Comparison of ENCODE assay signal across 9 mouse cellular contexts in the genomic region with DNA sequence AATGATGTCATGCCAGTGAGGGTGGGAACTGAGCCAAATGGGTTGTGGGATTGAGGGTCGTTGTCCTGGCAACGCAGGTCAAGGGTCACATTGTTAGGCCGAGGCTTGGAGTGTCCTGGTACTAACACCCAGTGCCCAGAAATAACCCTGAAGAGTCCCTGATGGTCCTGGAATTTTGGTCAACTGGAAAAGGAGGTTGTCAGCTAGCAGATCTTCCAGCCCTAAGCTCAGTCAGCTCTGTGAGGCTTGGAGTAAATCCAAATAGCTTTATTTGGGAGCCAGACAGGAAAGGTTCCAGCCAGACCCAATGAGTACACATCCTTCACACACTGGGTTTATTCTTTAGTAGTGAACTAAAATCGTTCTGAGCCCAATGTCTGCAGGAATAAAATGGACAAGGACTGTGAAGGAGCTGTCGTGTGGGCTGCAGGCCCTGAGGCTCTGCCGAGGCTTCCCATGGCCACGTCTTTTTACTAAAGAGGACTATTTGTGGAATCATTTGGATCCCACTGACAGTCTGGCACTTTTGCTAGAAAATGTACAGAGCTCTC.
DNase-seq lines count a peak whose midpoint lies in the region; ATAC-seq and TF ChIP-seq lines count a peak whose summit lies in the region.
"Had no signal": no experiment of that assay in that cellular context is flagged by ENCODE, and none has a peak within 500 bp of the region (broad histone marks: within the 10 kb centered on the region; RNA-seq: fewer than 3 reads in every experiment).

No protein-coding gene starts in this region.

- 6% methylated on average over 7 of the region's 7 CpGs for WGBS in cerebellum, adult 2 months
- 30% methylated on average over 7 of the region's 7 CpGs for WGBS in heart, embryonic 13.5 days
- 55% methylated on average over 7 of the region's 7 CpGs for WGBS in kidney, embryonic 15.5 days
- WGBS in limb, embryonic 13.5 days: 52% methylated on average over 7 of the region's 7 CpGs

- H3K9me3 ChIP-seq in heart, embryonic 13.5 days: no peaks in the 10 kb centered on the region
- no peaks in the 10 kb centered on the region for H3K9me3 ChIP-seq in kidney, embryonic 15.5 days (replicated peaks)
- no peaks in the 10 kb centered on the region for H3K9me3 ChIP-seq in limb, embryonic 13.5 days
- H3K9me3 ChIP-seq: liver, embryonic 13.5 days had no signal

- no peak overlapping the region for H3K4me2 ChIP-seq in heart, embryonic 13.5 days
- no peak overlapping the region for H3K4me2 ChIP-seq in kidney, embryonic 15.5 days
- H3K4me2 ChIP-seq in limb, embryonic 13.5 days (replicated peaks): no peak overlapping the region
- H3K4me2 ChIP-seq: liver, embryonic 13.5 days had no signal

- no peak overlapping the region for H3K27ac ChIP-seq in cerebellum, adult 2 months (ENCODE audit: insufficient read depth, low read length)
- H3K27ac ChIP-seq in heart, embryonic 13.5 days (replicated peaks): peak overlapping the region; percentile 85
- H3K27ac ChIP-seq in kidney, embryonic 15.5 days: peak overlapping the region; percentile 67
- peak overlapping the region; percentile 55 for H3K27ac ChIP-seq in limb, embryonic 13.5 days
- H3K27ac ChIP-seq: liver, embryonic 13.5 days had no signal

- no peak overlapping the region for H3K4me3 ChIP-seq in cerebellum, adult 2 months (replicated peaks; ENCODE audit: insufficient read depth, low read depth, low read length)
- no peak overlapping the region for H3K4me3 ChIP-seq in heart, embryonic 13.5 days
- no peak overlapping the region for H3K4me3 ChIP-seq in kidney, embryonic 15.5 days (replicated peaks)
- no peak overlapping the region for H3K4me3 ChIP-seq in limb, embryonic 13.5 days
- H3K4me3 ChIP-seq: liver, embryonic 13.5 days had no signal

- DNase-seq in Muller cell, postnatal 12 days (ENCODE audit: inconsistent ontology term): peak; percentile 89
- peak; percentile 17 to 50 for DNase-seq in cerebellum, adult 2 months
- peak; percentile 42 for DNase-seq in right cerebral cortex, adult 18-20 months
- DNase-seq in thymus, adult 18-20 months: no peak
- DNase-seq: liver, embryonic 13.5 days had no signal

- no peaks in the 10 kb centered on the region; the same call in 1 of the 2 replicates for H3K27me3 ChIP-seq in cerebellum, adult 2 months (ENCODE audit: control insufficient read depth, insufficient read depth, low read length)
- H3K27me3 ChIP-seq in heart, embryonic 13.5 days (replicated peaks): no peaks in the 10 kb centered on the region
- no peaks in the 10 kb centered on the region for H3K27me3 ChIP-seq in kidney, embryonic 15.5 days
- no peaks in the 10 kb centered on the region for H3K27me3 ChIP-seq in limb, embryonic 13.5 days
- H3K27me3 ChIP-seq: liver, embryonic 13.5 days had no signal

- H3K9ac ChIP-seq in heart, embryonic 13.5 days: no peak overlapping the region
- no peak overlapping the region for H3K9ac ChIP-seq in kidney, embryonic 15.5 days
- no peak overlapping the region for H3K9ac ChIP-seq in limb, embryonic 13.5 days
- H3K9ac ChIP-seq: liver, embryonic 13.5 days had no signal

- TF ChIP-seq POLR2A in cerebellum, adult 2 months (IDR thresholded peaks at IDR 0.05; ENCODE audit: borderline replicate concordance, insufficient read depth, low read length): no peak

- ATAC-seq in heart, embryonic 13.5 days (ENCODE audit: extremely low read depth, insufficient number of reproducible peaks, low FRiP score, low TSS enrichment): no peak
- no peak for ATAC-seq in kidney, embryonic 15.5 days (replicated peaks; ENCODE audit: low FRiP score)
- ATAC-seq in limb, embryonic 13.5 days (ENCODE audit: low FRiP score, low read depth): no peak
- ATAC-seq in activated CD4-positive, CD25-positive, alpha-beta regulatory T cell, adult 4 months: no peak

- H3K36me3 ChIP-seq in heart, embryonic 13.5 days: no peaks in the 10 kb centered on the region
- no peaks in the 10 kb centered on the region for H3K36me3 ChIP-seq in kidney, embryonic 15.5 days
- no peaks in the 10 kb centered on the region for H3K36me3 ChIP-seq in limb, embryonic 13.5 days
- H3K36me3 ChIP-seq: liver, embryonic 13.5 days had no signal

- peaks cover 3% of the 10 kb centered on the region; the same call in 1 of the 2 replicates for H3K4me1 ChIP-seq in cerebellum, adult 2 months (ENCODE audit: control insufficient read depth, insufficient read depth, low read length)
- peaks cover 42% of the 10 kb centered on the region for H3K4me1 ChIP-seq in heart, embryonic 13.5 days
- H3K4me1 ChIP-seq in kidney, embryonic 15.5 days: peaks cover 30% of the 10 kb centered on the region
- H3K4me1 ChIP-seq in limb, embryonic 13.5 days: peaks cover 44% of the 10 kb centered on the region

- TF ChIP-seq CTCF in cerebellum, adult 2 months (IDR thresholded peaks at IDR 0.05; ENCODE audit: borderline replicate concordance, insufficient read depth, low read depth, low read length): no peak

Comparison
In these comparisons a context has a peak if more than half of its experiments do, and no peak if none do; other contexts are left out.
1. DNase-seq: peak in Muller cell, postnatal 12 days (single experiment), cerebellum, adult 2 months (2 of 2) and right cerebral cortex, adult 18-20 months (single experiment); none in thymus, adult 18-20 months (0 of 2).